Mouse (Mus musculus) gastrocnemius, adult 2 months (tissue): ENCODE measurements around the gene Mtch1. TPM values are rescaled to one million over a fixed set of nuclear protein-coding genes. Genes with fewer than 3 reads are reported as not detected.
"Not testable (repeated sequence)": the region's sequence is repeated elsewhere in the genome, so short reads cannot be mapped to it uniquely, and the experiment has no call there.

Source experiments
- DNase-seq: peaks from one replicate; pipeline ENCODE4 v3.0.0; 2022
- H3K27ac ChIP-seq: fragments of 200-600 bp; 2 replicates; pipeline ENCODE4 v1.8.1; 2022; ENCODE audit warnings: mild to moderate bottlenecking
- H3K4me3 ChIP-seq: fragments of 200-600 bp; 2 replicates; pipeline ENCODE4 v1.8.1; 2022; ENCODE audit warnings: mild to moderate bottlenecking, moderate library complexity
- CTCF ChIP-seq: fragments of 200-600 bp; IDR thresholded peaks from 2 replicates; pipeline ENCODE4 v1.8.1; 2022; ENCODE audit warnings: antibody characterized with exemption, mild to moderate bottlenecking, moderate library complexity
- intact Hi-C: fragments of 180-260 bp; cut with DNase I; formaldehyde crosslinking; loops from one replicate; pipeline ENCODE4 v1.15.1; 2025
- total RNA-seq, 2 experiments: library from RNA; stranded (reverse); gene quantifications; 2 replicates each; pipeline ENCODE4 v1.2.3; 2021

Gene Mtch1
- total RNA-seq, 2 experiments from 2014 or later, result 78.5 to 109 TPM

DNA sequence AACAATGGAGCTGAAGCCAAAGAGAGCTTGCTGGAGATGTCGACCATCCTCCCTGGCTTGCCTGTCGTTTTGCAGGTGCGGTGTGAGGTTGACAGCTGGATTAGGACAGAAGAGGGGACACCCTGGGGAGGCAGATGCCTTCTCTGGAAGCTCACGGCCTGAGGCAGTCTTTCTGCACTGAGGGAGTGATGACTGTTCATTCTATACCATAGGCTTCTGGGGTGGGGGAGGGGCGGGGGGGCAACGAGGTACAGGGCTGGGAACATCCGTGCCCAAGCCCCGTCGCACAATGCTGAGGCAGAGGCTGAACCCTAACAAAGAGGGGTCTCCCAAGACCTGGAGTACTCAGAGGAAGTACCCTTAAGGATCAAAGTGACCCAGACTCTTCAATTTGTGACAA is 9.1 kb upstream of the Mtch1 start:
- peak overlapping the region; percentile 92 for H3K27ac ChIP-seq
- H3K4me3 ChIP-seq, result peak overlapping the region; percentile 58
- no peak for TF ChIP-seq CTCF
- no peak for DNase-seq
- intact Hi-C loops, result loop anchor here (5.0 kb wide), 1 partner anchor 85 kb away; no protein-coding TSS in a partner anchor

GRCm38 (mm10) chr17:29356479-29356856 is 8.7 kb upstream of the Mtch1 start:
- peak; percentile 82 for DNase-seq
- peak overlapping the region; percentile 92 for H3K27ac ChIP-seq
- no peak for TF ChIP-seq CTCF
- H3K4me3 ChIP-seq, result peak overlapping the region; percentile 58
- intact Hi-C loops, result loop anchor here (5.0 kb wide), 1 partner anchor 84 kb away; no protein-coding TSS in a partner anchor

DNA sequence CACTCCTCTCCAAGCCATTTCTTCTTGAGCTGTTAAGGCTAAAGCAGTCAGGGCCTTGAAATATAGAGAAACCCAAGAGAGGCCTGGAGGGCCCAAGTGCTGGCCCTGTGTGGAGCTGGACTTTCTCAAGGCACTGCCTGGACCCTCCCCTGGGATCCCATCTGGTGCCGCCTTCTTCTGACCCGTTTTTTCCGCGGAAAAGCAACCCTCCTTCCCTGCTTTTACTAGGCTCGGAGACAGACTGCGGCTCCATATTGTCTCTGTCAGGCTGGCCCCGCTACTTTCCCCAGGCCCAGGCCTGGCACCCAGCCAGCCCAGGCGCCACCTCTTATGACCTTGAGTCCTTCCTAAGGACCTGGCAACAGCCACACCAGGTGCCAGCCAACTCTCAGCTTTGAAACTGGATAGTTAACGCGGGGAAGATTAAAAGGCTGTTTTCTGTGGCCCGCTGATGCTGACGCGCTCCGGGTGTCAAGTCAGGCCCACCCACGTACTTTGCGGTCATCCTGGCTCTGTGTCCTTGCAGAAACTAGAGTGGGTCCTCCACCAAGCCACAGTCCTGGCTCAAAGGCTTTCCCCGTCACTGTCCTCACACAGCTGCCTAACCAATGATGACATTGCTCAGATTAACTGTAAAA is 8.2 kb upstream of the Mtch1 start:
- intact Hi-C loops, result loop anchor here (5.0 kb wide), 1 partner anchor 84 kb away; no protein-coding TSS in a partner anchor
- no peak for TF ChIP-seq CTCF
- DNase-seq, result peak; percentile 86
- Histone ChIP-seq H3K27ac (peak overlapping the region; percentile 92), H3K4me3 (peak overlapping the region; percentile 58)

- intact Hi-C loops, result loop anchor here (5.0 kb wide), 1 partner anchor 83 kb away; no protein-coding TSS in a partner anchor
- no peak for TF ChIP-seq CTCF
- Histone ChIP-seq H3K4me3 (peak overlapping the region; percentile 58), H3K27ac (peak overlapping the region; percentile 92)
- peak; percentile 37 for DNase-seq
These were observed 7.7 kb upstream of the Mtch1 start for GRCm38 (mm10) chr17:29355461-29355840.

DNA sequence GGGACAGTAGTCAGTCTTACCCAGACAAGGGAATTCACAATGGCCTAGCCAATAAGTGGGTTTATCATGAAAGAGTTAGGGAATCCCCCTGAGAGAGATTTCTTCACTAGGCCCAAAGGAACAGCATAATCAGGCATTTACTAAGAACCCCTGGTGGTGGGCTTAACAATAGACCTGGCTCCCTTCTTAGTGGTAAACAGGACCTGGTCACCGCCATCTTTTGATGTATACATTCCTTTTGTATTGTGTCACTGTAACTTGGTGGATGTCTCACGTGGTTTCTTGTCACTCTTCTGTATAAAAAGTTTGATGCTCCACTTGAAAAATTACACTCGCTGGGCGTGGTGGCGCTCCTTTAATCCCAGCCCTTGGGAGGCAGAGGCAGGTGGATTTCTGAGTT is 3.3 kb upstream of the Mtch1 start:
- intact Hi-C loops, DNase-seq, H3K4me3 ChIP-seq, H3K27ac ChIP-seq: not testable (repeated sequence)

GRCm38 (mm10) chr17:29348996-29349395 is 1.3 kb upstream of the Mtch1 start:
- no peak overlapping the region for H3K27ac ChIP-seq
- intact Hi-C loops, result no loop called here
- no peak overlapping the region for H3K4me3 ChIP-seq
- no peak for DNase-seq
- TF ChIP-seq CTCF, result no peak

GRCm38 (mm10) chr17:29347126-29347644 is 549 bp downstream of the Mtch1 start:
- no peak for DNase-seq
- TF ChIP-seq CTCF, result no peak
- Histone ChIP-seq H3K4me3 (peak overlapping the region; percentile 88), H3K27ac (peak overlapping the region; percentile 98)
- intact Hi-C loops, result no loop called here

GRCm38 (mm10) chr17:29346496-29347125 is 1.1 kb downstream of the Mtch1 start:
- no peak for TF ChIP-seq CTCF
- Histone ChIP-seq H3K4me3 (peak overlapping the region; percentile 88), H3K27ac (peak overlapping the region; percentile 98)
- DNase-seq, result peak; percentile 38
- intact Hi-C loops, result no loop called here

DNA sequence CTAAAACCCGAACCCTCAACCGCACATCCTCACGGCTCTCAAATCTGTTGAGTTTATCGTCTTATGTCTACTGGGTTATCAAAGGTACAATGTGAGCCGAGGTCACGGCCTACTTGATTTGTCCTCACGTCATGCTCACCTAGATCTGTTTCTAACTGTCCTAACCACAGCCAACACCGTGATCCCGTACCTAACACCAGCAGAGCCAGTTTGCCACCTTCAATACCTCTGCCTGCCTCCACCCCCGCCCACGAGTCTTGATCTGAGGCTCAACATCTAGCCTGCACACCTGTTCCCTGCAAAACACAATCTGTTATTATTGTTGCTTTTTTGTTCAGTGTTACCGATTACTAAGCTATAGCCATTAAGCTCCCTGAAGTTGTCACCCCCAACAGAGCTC is 2.5 kb downstream of the Mtch1 start:
- no peak overlapping the region for H3K27ac ChIP-seq
- H3K4me3 ChIP-seq, result no peak overlapping the region
- intact Hi-C loops, result no loop called here
- no peak for TF ChIP-seq CTCF
- peak; percentile 8 for DNase-seq

DNA sequence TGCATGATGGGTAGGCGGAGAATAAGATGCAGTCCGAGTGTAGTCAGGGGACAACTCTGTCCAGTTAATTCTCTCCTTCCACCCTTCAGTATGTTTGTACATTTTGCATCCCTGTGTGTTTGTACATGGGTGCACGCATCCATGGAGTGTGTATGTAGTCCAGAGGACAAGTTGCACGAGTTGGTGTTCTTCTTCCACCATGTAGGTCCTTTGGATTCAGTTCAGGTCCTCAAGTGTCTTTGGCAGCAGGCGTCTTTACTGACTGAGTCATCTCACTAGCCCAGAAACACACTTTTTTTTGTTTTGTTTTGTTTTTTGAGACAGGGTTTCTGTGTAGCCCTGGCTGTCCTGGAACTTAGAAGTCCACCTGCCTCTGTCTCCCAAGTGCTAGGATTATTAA is 4.5 kb downstream of the Mtch1 start:
- DNase-seq, result peak; percentile 13
- Histone ChIP-seq H3K27ac (peak overlapping the region; percentile 88), H3K4me3 (no peak overlapping the region)
- intact Hi-C loops, result no loop called here
- TF ChIP-seq CTCF, result no peak

DNA sequence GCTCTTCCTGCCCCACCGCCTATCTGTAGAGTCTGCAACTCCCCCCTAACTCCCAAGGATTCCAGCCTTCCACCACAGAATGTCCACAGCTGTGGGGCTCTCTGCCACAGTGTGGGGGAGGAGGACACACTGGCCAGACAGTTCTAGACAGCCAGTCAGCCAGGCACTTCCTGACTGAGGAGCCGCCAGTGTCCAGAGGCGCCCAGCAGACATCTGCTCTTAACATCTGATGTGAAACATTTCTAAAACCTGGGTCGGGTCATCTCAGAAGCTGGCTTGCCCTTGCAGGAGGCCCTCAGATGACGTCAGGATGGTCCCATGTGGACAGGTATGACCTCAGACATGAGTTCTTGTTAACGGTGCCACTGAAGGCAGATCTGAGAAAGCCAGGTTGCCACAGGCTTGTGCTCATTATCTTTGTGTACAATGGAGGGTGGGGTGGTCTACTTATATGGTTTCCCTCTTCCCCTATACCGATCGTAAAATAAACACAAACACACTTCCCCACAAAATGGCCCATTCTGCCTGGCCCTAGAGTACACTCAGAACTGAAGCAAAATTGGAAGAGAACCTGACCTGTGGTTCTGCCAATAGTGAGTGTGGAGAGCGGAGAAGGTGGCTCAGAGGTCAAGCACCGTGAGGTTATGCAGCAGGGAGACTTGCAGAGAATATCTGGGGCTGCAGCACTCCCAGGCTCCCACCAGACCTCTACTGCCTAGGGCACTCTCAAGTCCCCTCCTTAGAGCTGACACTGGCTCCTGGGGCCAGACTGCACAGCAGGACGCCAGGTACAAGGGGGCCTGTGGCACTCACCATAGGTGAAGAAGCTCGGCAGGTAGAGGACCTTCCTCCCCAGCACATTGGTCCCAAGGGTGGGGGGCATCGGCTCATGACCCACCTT is 5.5 kb downstream of the Mtch1 start:
- no peak for TF ChIP-seq CTCF
- peak; percentile 81 for DNase-seq
- Histone ChIP-seq H3K4me3 (peak overlapping the region; percentile 60), H3K27ac (peak overlapping the region; percentile 88)
- intact Hi-C loops, result no loop called here

DNA sequence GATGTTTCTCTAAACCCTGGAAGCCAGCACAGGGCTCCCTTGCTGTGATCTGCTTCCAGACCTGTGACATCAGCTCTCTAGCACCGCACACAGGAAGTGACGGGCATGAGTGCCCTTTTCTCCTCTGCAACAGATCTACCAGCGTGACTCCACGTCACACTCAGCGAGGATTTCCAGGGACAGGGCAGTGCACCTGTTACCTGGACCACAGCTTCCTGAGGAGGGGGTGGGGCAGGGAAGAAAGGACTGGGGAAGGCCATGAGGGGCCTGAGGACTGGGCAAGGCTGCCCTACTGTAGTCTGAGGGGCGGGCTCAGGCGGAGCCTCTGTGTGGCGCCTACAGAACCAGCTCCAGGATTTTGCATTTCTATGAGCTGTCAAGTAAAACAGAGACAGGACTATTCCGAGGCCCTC is 6.1 kb downstream of the Mtch1 start:
- Histone ChIP-seq H3K4me3 (peak overlapping the region; percentile 60), H3K27ac (peak overlapping the region; percentile 88)
- intact Hi-C loops, result no loop called here
- peak; percentile 76 for DNase-seq
- peak; percentile 10; the same call in 1 of the 2 replicates for TF ChIP-seq CTCF
